Mouse (Mus musculus) heart, embryonic 12.5 days (tissue): Measurements from ENCODE around the gene Ccdc194. TPM values are rescaled to one million over a fixed set of nuclear protein-coding genes. Genes with fewer than 3 reads are reported as not detected.

ENCODE experiments used
- ATAC-seq: fragments of 200-750 bp; cut with Nextera tagmentation; 2 replicates; pipeline ENCODE4 v1.8.0; 2017; ENCODE audit warnings: moderate TSS enrichment, moderate library complexity; ENCODE audit not compliant: insufficient number of reproducible peaks, low FRiP score
- H3K27ac ChIP-seq: fragments of 300-500 bp; sonication (generic); 2 replicates; pipeline ENCODE4 v1.5.1; 2016; ENCODE audit warnings: mild to moderate bottlenecking, moderate library complexity; ENCODE audit not compliant: poor library complexity, severe bottlenecking
- H3K27me3 ChIP-seq: fragments of 300-500 bp; sonication (generic); replicated peaks from 2 replicates; pipeline ENCODE4 v1.6.1; 2016; ENCODE audit warnings: mild to moderate bottlenecking, moderate library complexity
- H3K36me3 ChIP-seq: fragments of 300-500 bp; sonication (generic); 2 replicates; pipeline ENCODE4 v1.6.1; 2016; ENCODE audit warnings: mild to moderate bottlenecking, moderate library complexity
- H3K4me1 ChIP-seq: fragments of 300-500 bp; sonication (generic); replicated peaks from 2 replicates; pipeline ENCODE4 v1.6.1; 2016; ENCODE audit warnings: mild to moderate bottlenecking
- H3K4me2 ChIP-seq: fragments of 300-500 bp; sonication (generic); 2 replicates; pipeline ENCODE4 v1.6.1; 2016; ENCODE audit warnings: mild to moderate bottlenecking, moderate library complexity
- H3K4me3 ChIP-seq: fragments of 300-500 bp; sonication (generic); 2 replicates; pipeline ENCODE4 v1.5.1; 2016; ENCODE audit warnings: mild to moderate bottlenecking
- H3K9ac ChIP-seq: fragments of 300-500 bp; sonication (generic); 2 replicates; pipeline ENCODE4 v1.6.1; 2016; ENCODE audit warnings: mild to moderate bottlenecking, moderate library complexity
- H3K9me3 ChIP-seq: fragments of 300-500 bp; sonication (generic); replicated peaks from 2 replicates; pipeline ENCODE4 v1.6.1; 2016; ENCODE audit warnings: mild to moderate bottlenecking, moderate library complexity
- WGBS: fragments of 180-500 bp; shearing (Covaris S2); methylation state at CpG from one replicate; pipeline ENCODE4 v1.1.7; 2016; 5-methylcytosine and 5-hydroxymethylcytosine counted together
- polyA plus RNA-seq: library from polyadenylated mRNA; unstranded; fragments of >200 nt; fragmentation: Nextera tagmentation; extraction: Ambion mirVana; gene quantifications from 2 replicates; pipeline ENCODE4 v1.2.1, GENCODE M21; 2016

Gene Ccdc194
- polyA plus RNA-seq, 1 experiment from 2014 or later: 1.4 TPM

GRCm38 (mm10) chr8:71566501-71566900 lies 41.0 kb upstream of the Ccdc194 start, which contains the start of gene Nxnl1:
TSS of gene Nxnl1 (minus strand) at chr8:71566601.
- peaks cover 35% of the 10 kb centered on the region for H3K4me1 ChIP-seq
- H3K36me3 ChIP-seq: no peaks in the 10 kb centered on the region
- no peak within 1 kb of the TSS for H3K4me2 ChIP-seq
- H3K4me3 ChIP-seq: no peak within 1 kb of the TSS
- no peak for ATAC-seq
- H3K27me3 ChIP-seq: peaks cover 62% of the 10 kb centered on the region
- no peak within 1 kb of the TSS for H3K27ac ChIP-seq
- peaks cover 7% of the 10 kb centered on the region; the same call in 1 of the 2 replicates for H3K9me3 ChIP-seq
- H3K9ac ChIP-seq: no peak within 1 kb of the TSS
- WGBS: 50% methylated on average over 3 of the region's 3 CpGs

- ATAC-seq: no peak
- Histone ChIP-seq H3K9ac (no peak overlapping the region), H3K27ac (no peak overlapping the region), H3K27me3 (peaks cover 84% of the 10 kb centered on the region), H3K4me1 (peaks cover 18% of the 10 kb centered on the region), H3K4me2 (no peak overlapping the region), H3K9me3 (peaks cover 7% of the 10 kb centered on the region; the same call in 1 of the 2 replicates), H3K36me3 (no peaks in the 10 kb centered on the region), H3K4me3 (no peak overlapping the region)
- WGBS: 80% methylated on average over 4 of the region's 4 CpGs
Measured at GRCm38 (mm10) chr8:71563992-71564391, 38.5 kb upstream of the Ccdc194 start.

- Histone ChIP-seq H3K9ac (no peak overlapping the region; the same call in 1 of the 2 replicates), H3K4me3 (peak overlapping the region; percentile 29), H3K27ac (no peak overlapping the region), H3K4me1 (peaks cover 20% of the 10 kb centered on the region), H3K36me3 (no peaks in the 10 kb centered on the region), H3K4me2 (peak overlapping the region; percentile 62), H3K27me3 (peaks cover 84% of the 10 kb centered on the region), H3K9me3 (peaks cover 7% of the 10 kb centered on the region; the same call in 1 of the 2 replicates)
- no peak for ATAC-seq
- 1% methylated on average over 33 of the region's 33 CpGs for WGBS
Measured at GRCm38 (mm10) chr8:71562751-71563150, 37.2 kb upstream of the Ccdc194 start.

- ATAC-seq: no peak
- H3K27me3 ChIP-seq: peaks cover 89% of the 10 kb centered on the region
- H3K4me2 ChIP-seq: no peak overlapping the region
- no peaks in the 10 kb centered on the region for H3K36me3 ChIP-seq
- 4% methylated on average over 15 of the region's 15 CpGs for WGBS
- H3K9me3 ChIP-seq: peaks cover 7% of the 10 kb centered on the region; the same call in 1 of the 2 replicates
- H3K4me1 ChIP-seq: peaks cover 20% of the 10 kb centered on the region
- no peak overlapping the region for H3K27ac ChIP-seq
- H3K9ac ChIP-seq: no peak overlapping the region
- H3K4me3 ChIP-seq: no peak overlapping the region
Measured at GRCm38 (mm10) chr8:71561401-71561800, 35.9 kb upstream of the Ccdc194 start.

- Histone ChIP-seq H3K9ac (no peak overlapping the region), H3K27me3 (peaks cover 89% of the 10 kb centered on the region), H3K4me2 (no peak overlapping the region), H3K27ac (no peak overlapping the region), H3K36me3 (no peaks in the 10 kb centered on the region), H3K4me3 (no peak overlapping the region), H3K9me3 (peaks cover 7% of the 10 kb centered on the region; the same call in 1 of the 2 replicates), H3K4me1 (peaks cover 20% of the 10 kb centered on the region)
- 78% methylated on average over 5 of the region's 5 CpGs for WGBS
- ATAC-seq: no peak
Measured at GRCm38 (mm10) chr8:71560765-71561164, 35.3 kb upstream of the Ccdc194 start.

GRCm38 (mm10) chr8:71560071-71560470 lies 34.6 kb upstream of the Ccdc194 start:
- 48% methylated on average over 3 of the region's 3 CpGs for WGBS
- H3K9me3 ChIP-seq: peaks cover 7% of the 10 kb centered on the region; the same call in 1 of the 2 replicates

GRCm38 (mm10) chr8:71558958-71559690 lies 33.6 kb upstream of the Ccdc194 start:
- peaks cover 3% of the 10 kb centered on the region; the same call in 1 of the 2 replicates for H3K9me3 ChIP-seq
- no peak overlapping the region for H3K27ac ChIP-seq
- ATAC-seq: peak; percentile 70
- 1% methylated on average over 24 of the region's 24 CpGs for WGBS
- peak overlapping the region; percentile 44 for H3K4me3 ChIP-seq
- peak overlapping the region; percentile 66 for H3K4me2 ChIP-seq
- peak overlapping the region; percentile 38; the same call in 1 of the 2 replicates for H3K9ac ChIP-seq
- no peaks in the 10 kb centered on the region for H3K36me3 ChIP-seq
- H3K27me3 ChIP-seq: peaks cover 88% of the 10 kb centered on the region
- peaks cover 20% of the 10 kb centered on the region for H3K4me1 ChIP-seq

More at GRCm38 (mm10) chr8:71560071-71560470, 34.6 kb upstream of the Ccdc194 start:
- ATAC-seq: no peak
- Histone ChIP-seq H3K4me3 (no peak overlapping the region), H3K4me2 (no peak overlapping the region), H3K4me1 (peaks cover 20% of the 10 kb centered on the region), H3K9ac (no peak overlapping the region), H3K36me3 (no peaks in the 10 kb centered on the region), H3K27me3 (peaks cover 91% of the 10 kb centered on the region), H3K27ac (no peak overlapping the region)

- ATAC-seq: no peak
- Histone ChIP-seq H3K36me3 (no peaks in the 10 kb centered on the region), H3K27me3 (peaks cover 80% of the 10 kb centered on the region), H3K9ac (peak within 1 kb of the TSS; percentile 38; the same call in 1 of the 2 replicates), H3K4me3 (peak within 1 kb of the TSS; percentile 44), H3K9me3 (no peaks in the 10 kb centered on the region), H3K4me1 (peaks cover 20% of the 10 kb centered on the region), H3K27ac (no peak within 1 kb of the TSS), H3K4me2 (peak within 1 kb of the TSS; percentile 66)
- WGBS: 5% methylated on average over 70 of the region's 70 CpGs
Measured at GRCm38 (mm10) chr8:71558071-71558957, 32.8 kb upstream of the Ccdc194 start, which contains the start of gene Tmem221. TSS of gene Tmem221 (minus strand) at chr8:71558871.

- Histone ChIP-seq H3K36me3 (no peaks in the 10 kb centered on the region), H3K27me3 (peaks cover 45% of the 10 kb centered on the region), H3K9me3 (no peaks in the 10 kb centered on the region), H3K4me1 (peaks cover 12% of the 10 kb centered on the region), H3K4me2 (no peak overlapping the region), H3K27ac (no peak overlapping the region), H3K4me3 (no peak overlapping the region), H3K9ac (no peak overlapping the region)
- WGBS: 75% methylated on average over 2 of the region's 2 CpGs
- ATAC-seq: no peak
Measured at GRCm38 (mm10) chr8:71554644-71555043, 29.1 kb upstream of the Ccdc194 start.

- no peak overlapping the region for H3K27ac ChIP-seq
- no peak overlapping the region for H3K4me2 ChIP-seq
- no peak overlapping the region for H3K4me3 ChIP-seq
- peaks cover 9% of the 10 kb centered on the region for H3K4me1 ChIP-seq
- H3K36me3 ChIP-seq: no peaks in the 10 kb centered on the region
- no peaks in the 10 kb centered on the region for H3K9me3 ChIP-seq
- no peak overlapping the region for H3K9ac ChIP-seq
- 74% methylated on average over 6 of the region's 6 CpGs for WGBS
- ATAC-seq: no peak
- H3K27me3 ChIP-seq: peaks cover 39% of the 10 kb centered on the region
Measured at GRCm38 (mm10) chr8:71554001-71554400, 28.5 kb upstream of the Ccdc194 start.

- no peak for ATAC-seq
- 57% methylated on average over 6 of the region's 6 CpGs for WGBS
Measured at GRCm38 (mm10) chr8:71552770-71553169, 27.3 kb upstream of the Ccdc194 start.

More at GRCm38 (mm10) chr8:71552770-71553169, 27.3 kb upstream of the Ccdc194 start:
- H3K4me3 ChIP-seq: no peak overlapping the region
- no peak overlapping the region for H3K27ac ChIP-seq
- peaks cover 11% of the 10 kb centered on the region for H3K36me3 ChIP-seq
- peaks cover 26% of the 10 kb centered on the region for H3K27me3 ChIP-seq
- H3K4me1 ChIP-seq: no peaks in the 10 kb centered on the region; the same call in 1 of the 2 replicates
- no peak overlapping the region for H3K9ac ChIP-seq
- no peaks in the 10 kb centered on the region for H3K9me3 ChIP-seq
- no peak overlapping the region for H3K4me2 ChIP-seq
